Mouse (Mus musculus): ENCODE results near the gene Tuba1c.

- TF ChIP-seq CTCF (IDR thresholded peaks at IDR 0.05; ENCODE audit: low read depth) (no peak), EP300 (IDR thresholded peaks at IDR 0.05; ENCODE audit: low read depth) (no peak)
Measured at GRCm38 (mm10) chr15:98985982-98986715, 43.5 kb upstream of the Tuba1c start.

Measured in heart, postnatal 0 days (tissue).